Mouse (Mus musculus): ENCODE measurements around the gene Gins3.

DNA sequence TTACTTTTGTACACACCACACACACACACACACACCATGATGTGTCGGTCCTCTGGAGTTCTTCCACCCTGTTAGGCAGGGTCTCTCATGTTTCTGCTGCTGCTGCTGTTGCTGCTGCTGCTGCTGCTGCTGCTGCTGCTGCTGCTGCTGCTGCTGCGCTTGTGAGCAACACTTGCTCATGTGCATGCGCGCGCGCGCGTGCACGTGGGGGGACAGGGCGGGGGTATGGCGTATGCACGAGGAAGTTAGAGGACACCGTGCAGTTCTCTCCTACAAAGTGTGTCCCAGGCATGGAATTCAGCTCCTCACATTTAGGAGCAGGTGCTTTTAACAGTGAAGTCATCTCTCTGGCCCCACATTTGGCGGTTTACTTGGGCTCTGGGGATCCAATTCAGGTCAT is 38.1 kb upstream of the Gins3 start:
- TF ChIP-seq MXI1 (IDR thresholded peaks at IDR 0.05; ENCODE audit: low read depth, low read length) (no peak), CTCF (IDR thresholded peaks at IDR 0.05 in 2 of 3, conservative IDR thresholded peaks at IDR 0.05 in 1 of 3; ENCODE audit: control insufficient read depth in 1 of 3, insufficient read depth in 1 of 3, low read depth in 2 of 3, low read length in 3 of 3, poor library complexity in 1 of 3, severe bottlenecking in 1 of 3) (no peak), ELF1 (IDR thresholded peaks at IDR 0.05; ENCODE audit: low read depth, low read length) (no peak), POLR2AphosphoS2 (IDR thresholded peaks at IDR 0.05; ENCODE audit: low read length) (no peak), POLR2A (IDR thresholded peaks at IDR 0.05; ENCODE audit: control insufficient read depth in 1 of 2, insufficient read depth in 1 of 2, low read depth in 1 of 2, low read length in 2 of 2, poor library complexity in 1 of 2) (no peak), SIN3A (IDR thresholded peaks at IDR 0.05; ENCODE audit: low read length) (no peak), GATA1 (IDR thresholded peaks at IDR 0.05; ENCODE audit: low read depth, low read length) (no peak), ZKSCAN1 (IDR thresholded peaks at IDR 0.05; ENCODE audit: low read depth, low read length) (no peak), RCOR1 (IDR thresholded peaks at IDR 0.05; ENCODE audit: low read depth, low read length) (no peak)

Measured in MEL (cell line).